Mouse (Mus musculus) kidney, postnatal 14 days (tissue): ENCODE measurements around the gene Kdm2a.
A peak's percentile ranks its signal among the peaks of the same experiment; 100 is the strongest.

Source experiments
- DNase-seq: peaks from one replicate; pipeline ENCODE4 v3.0.0; 2022; ENCODE audit warnings: mixed read lengths

Gene Kdm2a

GRCm38 (mm10) chr19:4326881-4327280, 71.2 kb downstream of the Kdm2a start:
- DNase-seq, result no peak

- DNase-seq, result peak; percentile 24
Observed at GRCm38 (mm10) chr19:4326106-4326505, 72.0 kb downstream of the Kdm2a start.

- DNase-seq, result no peak
Observed at GRCm38 (mm10) chr19:4322134-4322533, 76.0 kb downstream of the Kdm2a start.

- DNase-seq, result no peak
Observed at GRCm38 (mm10) chr19:4321622-4322021, 76.5 kb downstream of the Kdm2a start.

GRCm38 (mm10) chr19:4319272-4319671, 78.8 kb downstream of the Kdm2a start:
- DNase-seq, result no peak

- DNase-seq, result no peak
Observed at GRCm38 (mm10) chr19:4317181-4317580, 80.9 kb downstream of the Kdm2a start.

- DNase-seq, result peak; percentile 47
Observed at GRCm38 (mm10) chr19:4315223-4315944, 82.7 kb downstream of the Kdm2a start.

- DNase-seq, result peak; percentile 77
Observed at GRCm38 (mm10) chr19:4309776-4310185, 88.3 kb downstream of the Kdm2a start.

- DNase-seq, result no peak
Observed at GRCm38 (mm10) chr19:4309302-4309701, 88.8 kb downstream of the Kdm2a start.

GRCm38 (mm10) chr19:4306190-4306577, 91.9 kb downstream of the Kdm2a start, which contains the start of gene Grk2:
TSS of gene Grk2 (minus strand) at chr19:4306222.
- DNase-seq, result peak; percentile 90

GRCm38 (mm10) chr19:4305491-4306189, 92.4 kb downstream of the Kdm2a start:
- peak; percentile 66 for DNase-seq

- DNase-seq, result no peak
Observed at GRCm38 (mm10) chr19:4304871-4305321, 93.2 kb downstream of the Kdm2a start.

- DNase-seq, result no peak
Observed at GRCm38 (mm10) chr19:4304251-4304821, 93.7 kb downstream of the Kdm2a start.

GRCm38 (mm10) chr19:4303640-4303995, 94.5 kb downstream of the Kdm2a start:
- no peak for DNase-seq

- no peak for DNase-seq
Observed at GRCm38 (mm10) chr19:4302936-4303639, 95.0 kb downstream of the Kdm2a start.

- DNase-seq, result peak; percentile 76
Observed at GRCm38 (mm10) chr19:4301735-4302651, 96.1 kb downstream of the Kdm2a start.

- DNase-seq, result no peak
Observed at GRCm38 (mm10) chr19:4300852-4301734, 97.0 kb downstream of the Kdm2a start.

GRCm38 (mm10) chr19:4300271-4300704, 97.8 kb downstream of the Kdm2a start:
- no peak for DNase-seq

- no peak for DNase-seq
Observed at GRCm38 (mm10) chr19:4299574-4300270, 98.4 kb downstream of the Kdm2a start.

- DNase-seq, result no peak
Observed at GRCm38 (mm10) chr19:4299126-4299525, 99.0 kb downstream of the Kdm2a start.
